8 mouse cellular contexts compared by ENCODE assay signal in genomic region chr13:23747892-23748288, GRCm38 (mm10). TPM values are rescaled to one million over a fixed set of nuclear protein-coding genes. Genes with fewer than 3 reads are reported as not detected.
DNase-seq lines count a peak whose midpoint lies in the region; ATAC-seq and TF ChIP-seq lines count a peak whose summit lies in the region.

No protein-coding gene starts in this region.

- no peak overlapping the region for H3K4me2 ChIP-seq in forebrain, postnatal 0 days (ENCODE audit: low read depth)
- H3K4me2 ChIP-seq in neural tube, embryonic 15.5 days = no peak overlapping the region
- peak overlapping the region; percentile 66 for H3K4me2 ChIP-seq in limb, embryonic 12.5 days
- H3K4me2 ChIP-seq in stomach, postnatal 0 days (replicated peaks; ENCODE audit: low read depth) = no peak overlapping the region

- no peak for TF ChIP-seq CTCF in forebrain, postnatal 0 days (IDR thresholded peaks at IDR 0.05; ENCODE audit: low read depth)
- no peak for TF ChIP-seq CTCF in stomach, postnatal 0 days (IDR thresholded peaks at IDR 0.05; ENCODE audit: low read depth)

- H3K9me3 ChIP-seq in forebrain, embryonic 10.5 days = no peaks in the 10 kb centered on the region
- no peaks in the 10 kb centered on the region for H3K9me3 ChIP-seq in forebrain, postnatal 0 days (ENCODE audit: low read length)
- H3K9me3 ChIP-seq in neural tube, embryonic 15.5 days (replicated peaks) = no peaks in the 10 kb centered on the region
- H3K9me3 ChIP-seq in limb, embryonic 12.5 days = no peaks in the 10 kb centered on the region
- H3K9me3 ChIP-seq in stomach, postnatal 0 days (ENCODE audit: control insufficient read depth, low read length) = no peaks in the 10 kb centered on the region

- H3K36me3 ChIP-seq in forebrain, embryonic 10.5 days (replicated peaks) = no peaks in the 10 kb centered on the region
- H3K36me3 ChIP-seq in forebrain, postnatal 0 days (ENCODE audit: insufficient read depth) = no peaks in the 10 kb centered on the region
- no peaks in the 10 kb centered on the region for H3K36me3 ChIP-seq in neural tube, embryonic 15.5 days
- no peaks in the 10 kb centered on the region for H3K36me3 ChIP-seq in limb, embryonic 12.5 days
- no peaks in the 10 kb centered on the region for H3K36me3 ChIP-seq in stomach, postnatal 0 days (ENCODE audit: control insufficient read depth, insufficient read depth, low read length)

- peak overlapping the region; percentile 98 for H3K27ac ChIP-seq in forebrain, embryonic 10.5 days
- no peak overlapping the region for H3K27ac ChIP-seq in forebrain, postnatal 0 days (ENCODE audit: low read depth, low read length)
- no peak overlapping the region for H3K27ac ChIP-seq in neural tube, embryonic 15.5 days (replicated peaks)
- H3K27ac ChIP-seq in limb, embryonic 12.5 days = peak overlapping the region; percentile 99
- H3K27ac ChIP-seq in stomach, postnatal 0 days (replicated peaks) = 0 out of 2 replicates have a peak overlapping the region, but pooled peaks have one; percentile 14

- no peaks in the 10 kb centered on the region for H3K27me3 ChIP-seq in forebrain, embryonic 10.5 days (ENCODE audit: poor library complexity, severe bottlenecking)
- H3K27me3 ChIP-seq in forebrain, postnatal 0 days (ENCODE audit: insufficient read depth, low read length) = no peaks in the 10 kb centered on the region
- no peaks in the 10 kb centered on the region for H3K27me3 ChIP-seq in neural tube, embryonic 15.5 days (replicated peaks)
- no peaks in the 10 kb centered on the region for H3K27me3 ChIP-seq in limb, embryonic 12.5 days
- H3K27me3 ChIP-seq in stomach, postnatal 0 days (ENCODE audit: control insufficient read depth, insufficient read depth, low read length) = no peaks in the 10 kb centered on the region

- TF ChIP-seq EP300 in stomach, postnatal 0 days (optimal IDR thresholded peaks at IDR 0.05) = no peak

- peaks cover 37% of the 10 kb centered on the region for H3K4me1 ChIP-seq in forebrain, embryonic 10.5 days
- H3K4me1 ChIP-seq in forebrain, postnatal 0 days (ENCODE audit: insufficient read depth) = no peaks in the 10 kb centered on the region
- H3K4me1 ChIP-seq in neural tube, embryonic 15.5 days = peaks cover 25% of the 10 kb centered on the region
- H3K4me1 ChIP-seq in limb, embryonic 12.5 days (replicated peaks) = peaks cover 25% of the 10 kb centered on the region
- H3K4me1 ChIP-seq in stomach, postnatal 0 days (replicated peaks; ENCODE audit: control insufficient read depth, insufficient read depth) = no peaks in the 10 kb centered on the region

- 12% methylated on average over 4 of the region's 4 CpGs for WGBS in forebrain, embryonic 10.5 days
- under 1% methylated on average over 4 of the region's 4 CpGs for WGBS in forebrain, postnatal 0 days
- 2% methylated on average over 4 of the region's 4 CpGs for WGBS in neural tube, embryonic 15.5 days
- WGBS in limb, embryonic 12.5 days = 12% methylated on average over 4 of the region's 4 CpGs
- 6% methylated on average over 4 of the region's 4 CpGs for WGBS in stomach, postnatal 0 days

- peak overlapping the region; percentile 58 for H3K4me3 ChIP-seq in forebrain, embryonic 10.5 days
- no peak overlapping the region for H3K4me3 ChIP-seq in forebrain, postnatal 0 days (ENCODE audit: low read depth, low read length)
- no peak overlapping the region for H3K4me3 ChIP-seq in neural tube, embryonic 15.5 days (replicated peaks)
- peak overlapping the region; percentile 13 for H3K4me3 ChIP-seq in limb, embryonic 12.5 days (replicated peaks)
- no peak overlapping the region for H3K4me3 ChIP-seq in stomach, postnatal 0 days (ENCODE audit: low read depth, low read length)

- DNase-seq in forebrain, embryonic 10.5 days (ENCODE audit: extremely low spot score, low spot score) = peak; percentile 45
- DNase-seq in forebrain, postnatal 0 days = no peak
- peak; percentile 52 for DNase-seq in neural tube, embryonic 10.5 days (ENCODE audit: extremely low spot score, low spot score)
- DNase-seq in stomach, postnatal 0 days (ENCODE audit: low spot score) = no peak
- no peak for DNase-seq in cerebellum, adult 9-11 months
- no peak for DNase-seq in right cerebral cortex, adult 18-20 months

- no peak for ATAC-seq in forebrain, postnatal 0 days
- ATAC-seq in neural tube, embryonic 15.5 days (ENCODE audit: low FRiP score) = no peak
- ATAC-seq in limb, embryonic 12.5 days (ENCODE audit: insufficient number of reproducible peaks, insufficient read depth, low FRiP score, low TSS enrichment, low read depth) = no peak
- ATAC-seq in stomach, postnatal 0 days (ENCODE audit: low FRiP score, low TSS enrichment) = no peak

- H3K9ac ChIP-seq in forebrain, postnatal 0 days = no peak overlapping the region
- H3K9ac ChIP-seq in neural tube, embryonic 15.5 days (replicated peaks) = no peak overlapping the region
- H3K9ac ChIP-seq in limb, embryonic 12.5 days (replicated peaks) = peak overlapping the region; percentile 66; the same call in 1 of the 2 replicates
- no peak overlapping the region for H3K9ac ChIP-seq in stomach, postnatal 0 days (ENCODE audit: low read length)

RNA-seq across cellular contexts. Expression of gene Hist1h2bb, which starts 1.4 kb away (rescaled TPM):
- polyA plus RNA-seq in forebrain, embryonic 10.5 days (2016; fragmentation: Nextera tagmentation; extraction: Ambion mirVana) = 2.3 and 2.7 TPM in 2 replicates
- total RNA-seq in forebrain, postnatal 0 days (2014; rRNA removed) = 647 and 680 TPM in 2 replicates
- not detected in 2 replicates for polyA plus RNA-seq in forebrain, postnatal 0 days (2015; fragmentation: Nextera tagmentation; extraction: Ambion mirVana)
- 0.83 TPM in 1 of 2 replicates, not detected in the other for polyA plus RNA-seq in neural tube, embryonic 15.5 days (2015; fragmentation: Nextera tagmentation; extraction: Ambion mirVana)
- 6.3 and 6.7 TPM in 2 replicates for polyA plus RNA-seq in limb, embryonic 12.5 days (2016; fragmentation: Nextera tagmentation; extraction: Ambion mirVana)
- polyA plus RNA-seq in stomach, postnatal 0 days (2015; fragmentation: Nextera tagmentation; extraction: Ambion mirVana) = 0.40 and 0.91 TPM in 2 replicates

RNA-seq across cellular contexts. Expression of gene Hist1h3c, which starts 2.5 kb away (rescaled TPM):
- polyA plus RNA-seq in forebrain, embryonic 10.5 days (2016; fragmentation: Nextera tagmentation; extraction: Ambion mirVana) = 7.7 and 9.0 TPM in 2 replicates
- 294 and 301 TPM in 2 replicates for total RNA-seq in forebrain, postnatal 0 days (2014; rRNA removed)
- 0.84 TPM in 1 of 2 replicates, not detected in the other for polyA plus RNA-seq in forebrain, postnatal 0 days (2015; fragmentation: Nextera tagmentation; extraction: Ambion mirVana)
- polyA plus RNA-seq in neural tube, embryonic 15.5 days (2015; fragmentation: Nextera tagmentation; extraction: Ambion mirVana) = 0.78 and 2.4 TPM in 2 replicates
- polyA plus RNA-seq in limb, embryonic 12.5 days (2016; fragmentation: Nextera tagmentation; extraction: Ambion mirVana) = 20.7 and 22.1 TPM in 2 replicates
- 1.2 and 1.8 TPM in 2 replicates for polyA plus RNA-seq in stomach, postnatal 0 days (2015; fragmentation: Nextera tagmentation; extraction: Ambion mirVana)

RNA-seq across cellular contexts. Expression of gene Hist1h2ab, which starts 3.0 kb away (rescaled TPM):
- polyA plus RNA-seq in forebrain, embryonic 10.5 days (2016; fragmentation: Nextera tagmentation; extraction: Ambion mirVana) = 49.5 and 50.4 TPM in 2 replicates
- total RNA-seq in forebrain, postnatal 0 days (2014; rRNA removed) = 305 and 340 TPM in 2 replicates
- 4.4 and 6.7 TPM in 2 replicates for polyA plus RNA-seq in forebrain, postnatal 0 days (2015; fragmentation: Nextera tagmentation; extraction: Ambion mirVana)
- 3.0 and 12.1 TPM in 2 replicates for polyA plus RNA-seq in neural tube, embryonic 15.5 days (2015; fragmentation: Nextera tagmentation; extraction: Ambion mirVana)
- polyA plus RNA-seq in limb, embryonic 12.5 days (2016; fragmentation: Nextera tagmentation; extraction: Ambion mirVana) = 77.8 and 92.9 TPM in 2 replicates
- 7.3 and 15.7 TPM in 2 replicates for polyA plus RNA-seq in stomach, postnatal 0 days (2015; fragmentation: Nextera tagmentation; extraction: Ambion mirVana)

RNA-seq across cellular contexts. Expression of gene Hist1h3b, which starts 4.2 kb away (rescaled TPM):
- polyA plus RNA-seq in forebrain, embryonic 10.5 days (2016; fragmentation: Nextera tagmentation; extraction: Ambion mirVana) = 9.1 and 9.5 TPM in 2 replicates
- 229 and 254 TPM in 2 replicates for total RNA-seq in forebrain, postnatal 0 days (2014; rRNA removed)
- 0.25 and 0.67 TPM in 2 replicates for polyA plus RNA-seq in forebrain, postnatal 0 days (2015; fragmentation: Nextera tagmentation; extraction: Ambion mirVana)
- polyA plus RNA-seq in neural tube, embryonic 15.5 days (2015; fragmentation: Nextera tagmentation; extraction: Ambion mirVana) = 1.2 and 2.0 TPM in 2 replicates
- polyA plus RNA-seq in limb, embryonic 12.5 days (2016; fragmentation: Nextera tagmentation; extraction: Ambion mirVana) = 17.7 and 30.1 TPM in 2 replicates
- polyA plus RNA-seq in stomach, postnatal 0 days (2015; fragmentation: Nextera tagmentation; extraction: Ambion mirVana) = 3.9 and 6.7 TPM in 2 replicates

RNA-seq across cellular contexts. Expression of gene Hist1h4b, which starts 8.9 kb away (rescaled TPM):
- polyA plus RNA-seq in forebrain, embryonic 10.5 days (2016; fragmentation: Nextera tagmentation; extraction: Ambion mirVana) = 2.5 and 4.5 TPM in 2 replicates
- 184 and 254 TPM in 2 replicates for total RNA-seq in forebrain, postnatal 0 days (2014; rRNA removed)
- polyA plus RNA-seq in forebrain, postnatal 0 days (2015; fragmentation: Nextera tagmentation; extraction: Ambion mirVana) = 1.8 and 3.0 TPM in 2 replicates
- 1.0 and 2.6 TPM in 2 replicates for polyA plus RNA-seq in neural tube, embryonic 15.5 days (2015; fragmentation: Nextera tagmentation; extraction: Ambion mirVana)
- 9.1 and 10.7 TPM in 2 replicates for polyA plus RNA-seq in limb, embryonic 12.5 days (2016; fragmentation: Nextera tagmentation; extraction: Ambion mirVana)
- 0.46 and 2.0 TPM in 2 replicates for polyA plus RNA-seq in stomach, postnatal 0 days (2015; fragmentation: Nextera tagmentation; extraction: Ambion mirVana)

Comparison
In these comparisons a context has a peak if more than half of its experiments do, and no peak if none do; other contexts are left out.
1. DNase-seq: peak in forebrain, embryonic 10.5 days (single experiment) and neural tube, embryonic 10.5 days (single experiment); none in forebrain, postnatal 0 days (single experiment), stomach, postnatal 0 days (single experiment), cerebellum, adult 9-11 months (single experiment) and right cerebral cortex, adult 18-20 months (single experiment).
2. H3K27ac ChIP-seq: peak in forebrain, embryonic 10.5 days (single experiment), limb, embryonic 12.5 days (single experiment) and stomach, postnatal 0 days (single experiment); none in forebrain, postnatal 0 days (single experiment) and neural tube, embryonic 15.5 days (single experiment).
3. H3K4me3 ChIP-seq: peak in forebrain, embryonic 10.5 days (single experiment) and limb, embryonic 12.5 days (single experiment); none in forebrain, postnatal 0 days (single experiment), neural tube, embryonic 15.5 days (single experiment) and stomach, postnatal 0 days (single experiment).